12 mouse cellular contexts compared by ENCODE assay signal in genomic region chr11:95805527-95805926, GRCm38 (mm10). TPM values are rescaled to one million over a fixed set of nuclear protein-coding genes. Genes with fewer than 3 reads are reported as not detected.
A peak's percentile ranks its signal among the peaks of the same experiment; 100 is the strongest.
DNase-seq lines count a peak whose midpoint lies in the region; ATAC-seq and TF ChIP-seq lines count a peak whose summit lies in the region.
"Had no signal": no experiment of that assay in that cellular context is flagged by ENCODE, and none has a peak within 500 bp of the region (broad histone marks: within the 10 kb centered on the region; RNA-seq: fewer than 3 reads in every experiment).

No protein-coding gene starts in this region.

- DNase-seq in heart, embryonic 10.5 days (ENCODE audit: low spot score) = peak; percentile 81
- DNase-seq in heart, postnatal 36 days = no peak
- DNase-seq in R1 (ENCODE audit: low read depth, low spot score) = peak; percentile 92
- DNase-seq in hindbrain, postnatal 0 days (ENCODE audit: low spot score) = no peak
- no peak for DNase-seq in left cerebral cortex, adult 9 months (ENCODE audit: low spot score in 2 of 2)

- H3K9ac ChIP-seq in intestine, embryonic 15.5 days = no peak overlapping the region
- no peak overlapping the region for H3K9ac ChIP-seq in hindbrain, postnatal 0 days (replicated peaks; ENCODE audit: low read length)
- H3K9ac ChIP-seq: embryonic facial prominence, embryonic 13.5 days; heart, embryonic 15.5 days; limb, embryonic 15.5 days; neural tube, embryonic 13.5 days had no signal

- H3K4me1 ChIP-seq in heart, embryonic 10.5 days = peaks cover 7% of the 10 kb centered on the region
- H3K4me1 ChIP-seq in intestine, embryonic 15.5 days (replicated peaks) = peaks cover 5% of the 10 kb centered on the region
- H3K4me1 ChIP-seq in hindbrain, postnatal 0 days (ENCODE audit: insufficient read depth, low read length) = no peaks in the 10 kb centered on the region
- H3K4me1 ChIP-seq: embryonic facial prominence, embryonic 13.5 days; limb, embryonic 15.5 days had no signal

- intact Hi-C loops in heart, postnatal 36 days (cut with DNase I) = no loop called here

- peak; percentile 83 for ATAC-seq in intestine, embryonic 15.5 days
- ATAC-seq in neutrophil, adult 5-6 weeks (ENCODE audit: extremely low read depth, insufficient number of reproducible peaks, low FRiP score, poor library complexity, severe bottlenecking) = peak; percentile 87
- no peak for ATAC-seq in hindbrain, postnatal 0 days
- ATAC-seq in activated CD4-positive, CD25-positive, alpha-beta regulatory T cell, adult 4 months = no peak

- 0 out of 2 replicates have a peak overlapping the region, but pooled peaks have one; percentile 11 for H3K4me2 ChIP-seq in intestine, embryonic 15.5 days (replicated peaks)
- no peak overlapping the region for H3K4me2 ChIP-seq in hindbrain, postnatal 0 days (ENCODE audit: low read depth, low read length)
- H3K4me2 ChIP-seq: embryonic facial prominence, embryonic 13.5 days; heart, embryonic 15.5 days; limb, embryonic 15.5 days; neural tube, embryonic 13.5 days had no signal

- H3K9me3 ChIP-seq in heart, embryonic 10.5 days = 0 out of 2 replicates have a peak, but pooled peaks cover 6% of the 10 kb centered on the region
- H3K9me3 ChIP-seq in intestine, embryonic 15.5 days = no peaks in the 10 kb centered on the region
- H3K9me3 ChIP-seq in hindbrain, postnatal 0 days (ENCODE audit: low read length) = no peaks in the 10 kb centered on the region
- H3K9me3 ChIP-seq: embryonic facial prominence, embryonic 13.5 days; heart, embryonic 15.5 days; limb, embryonic 15.5 days had no signal

- H3K27ac ChIP-seq in heart, embryonic 10.5 days = peak overlapping the region; percentile 50; the same call in 1 of the 2 replicates
- H3K27ac ChIP-seq in intestine, embryonic 15.5 days = no peak overlapping the region
- H3K27ac ChIP-seq in hindbrain, postnatal 0 days = no peak overlapping the region
- H3K27ac ChIP-seq: embryonic facial prominence, embryonic 13.5 days; heart, embryonic 15.5 days; limb, embryonic 15.5 days; neural tube, embryonic 13.5 days had no signal

- H3K36me3 ChIP-seq in heart, embryonic 10.5 days = no peaks in the 10 kb centered on the region; the same call in 1 of the 2 replicates
- H3K36me3 ChIP-seq in intestine, embryonic 15.5 days = no peaks in the 10 kb centered on the region
- H3K36me3 ChIP-seq in hindbrain, postnatal 0 days (ENCODE audit: insufficient read depth, low read length) = no peaks in the 10 kb centered on the region
- H3K36me3 ChIP-seq: embryonic facial prominence, embryonic 13.5 days; heart, embryonic 15.5 days; limb, embryonic 15.5 days; neural tube, embryonic 13.5 days had no signal

- no peak for TF ChIP-seq CTCF in hindbrain, postnatal 0 days (IDR thresholded peaks at IDR 0.05; ENCODE audit: low read depth)

- no peak overlapping the region for H3K4me3 ChIP-seq in heart, embryonic 10.5 days
- no peak overlapping the region for H3K4me3 ChIP-seq in intestine, embryonic 15.5 days (replicated peaks)
- H3K4me3 ChIP-seq in hindbrain, postnatal 0 days (ENCODE audit: low read length) = no peak overlapping the region
- H3K4me3 ChIP-seq: embryonic facial prominence, embryonic 13.5 days; heart, embryonic 15.5 days; limb, embryonic 15.5 days; neural tube, embryonic 13.5 days had no signal

- H3K27me3 ChIP-seq in heart, embryonic 10.5 days (ENCODE audit: insufficient read depth, poor library complexity, severe bottlenecking) = no peaks in the 10 kb centered on the region
- no peaks in the 10 kb centered on the region for H3K27me3 ChIP-seq in intestine, embryonic 15.5 days (replicated peaks)
- no peaks in the 10 kb centered on the region for H3K27me3 ChIP-seq in hindbrain, postnatal 0 days (ENCODE audit: insufficient read depth, low read length)
- H3K27me3 ChIP-seq: embryonic facial prominence, embryonic 13.5 days; heart, embryonic 15.5 days; limb, embryonic 15.5 days; neural tube, embryonic 13.5 days had no signal

- 17% methylated on average over 3 of the region's 3 CpGs for WGBS in heart, embryonic 10.5 days
- WGBS in intestine, embryonic 15.5 days = 15% methylated on average over 3 of the region's 3 CpGs
- WGBS in hindbrain, postnatal 0 days = 48% methylated on average over 3 of the region's 3 CpGs

RNA-seq across cellular contexts. Expression of gene Phospho1, which starts 18.8 kb away (rescaled TPM):
- 0.31 and 0.42 TPM in 2 replicates for polyA plus RNA-seq in heart, embryonic 10.5 days (2016; fragmentation: Nextera tagmentation; extraction: Ambion mirVana)
- 100 to 1,000 TPM; 174 to 180 TPM for total RNA-seq in heart, postnatal 36 days (2021)
- polyA plus RNA-seq in intestine, embryonic 15.5 days (2015; fragmentation: Nextera tagmentation; extraction: Ambion mirVana) = 0.55 and 0.56 TPM in 2 replicates
- 23.4 and 29.7 TPM in 2 replicates for total RNA-seq in neutrophil, adult 5-6 weeks (2017)
- 5.2 and 6.3 TPM in 2 replicates for total RNA-seq in hindbrain, postnatal 0 days (2014; rRNA removed)
- 0.59 TPM in 1 of 2 replicates, not detected in the other for polyA plus RNA-seq in hindbrain, postnatal 0 days (2015; fragmentation: Nextera tagmentation; extraction: Ambion mirVana)
- polyA plus RNA-seq in activated CD4-positive, CD25-positive, alpha-beta regulatory T cell, adult 4 months (2017; shearing (Covaris generic)) = not detected
- polyA plus RNA-seq: neural tube, embryonic 13.5 days had no signal

RNA-seq across cellular contexts. Expression of gene Gngt2, which starts 31.5 kb away (rescaled TPM):
- polyA plus RNA-seq in heart, embryonic 10.5 days (2016; fragmentation: Nextera tagmentation; extraction: Ambion mirVana) = 43.2 and 60.8 TPM in 2 replicates
- 10 to 100 TPM; 15.3 to 23.5 TPM for total RNA-seq in heart, postnatal 36 days (2021)
- 20.3 and 21.7 TPM in 2 replicates for polyA plus RNA-seq in intestine, embryonic 15.5 days (2015; fragmentation: Nextera tagmentation; extraction: Ambion mirVana)
- 122 and 146 TPM in 2 replicates for total RNA-seq in neutrophil, adult 5-6 weeks (2017)
- 0.63 TPM in 1 of 2 replicates, not detected in the other for total RNA-seq in hindbrain, postnatal 0 days (2014; rRNA removed)
- 2.9 and 3.9 TPM in 2 replicates for polyA plus RNA-seq in hindbrain, postnatal 0 days (2015; fragmentation: Nextera tagmentation; extraction: Ambion mirVana)
- 10 to 100 TPM; 47.5 to 58.4 TPM for polyA plus RNA-seq in activated CD4-positive, CD25-positive, alpha-beta regulatory T cell, adult 4 months (2017; shearing (Covaris generic))

RNA-seq across cellular contexts. Expression of gene Abi3, which starts 36.7 kb away (rescaled TPM):
- 26.6 and 32.4 TPM in 2 replicates for polyA plus RNA-seq in heart, embryonic 10.5 days (2016; fragmentation: Nextera tagmentation; extraction: Ambion mirVana)
- 10 to 100 TPM in 1 of 2 experiments, 1 to 10 TPM in 1; 9.3 to 13.7 TPM for total RNA-seq in heart, postnatal 36 days (2021)
- 9.5 and 10.0 TPM in 2 replicates for polyA plus RNA-seq in intestine, embryonic 15.5 days (2015; fragmentation: Nextera tagmentation; extraction: Ambion mirVana)
- 60.0 and 63.7 TPM in 2 replicates for total RNA-seq in neutrophil, adult 5-6 weeks (2017)
- 1.9 and 3.2 TPM in 2 replicates for total RNA-seq in hindbrain, postnatal 0 days (2014; rRNA removed)
- polyA plus RNA-seq in hindbrain, postnatal 0 days (2015; fragmentation: Nextera tagmentation; extraction: Ambion mirVana) = 1.6 and 3.1 TPM in 2 replicates
- 10 to 100 TPM; 58.8 to 59.2 TPM for polyA plus RNA-seq in activated CD4-positive, CD25-positive, alpha-beta regulatory T cell, adult 4 months (2017; shearing (Covaris generic))

Comparison
In these comparisons a context has a peak if more than half of its experiments do, and no peak if none do; other contexts are left out.
1. DNase-seq: peak in heart, embryonic 10.5 days (single experiment) and R1 (single experiment); none in heart, postnatal 36 days (0 of 2), hindbrain, postnatal 0 days (single experiment) and left cerebral cortex, adult 9 months (0 of 2).
2. ATAC-seq: peak in intestine, embryonic 15.5 days (single experiment) and neutrophil, adult 5-6 weeks (single experiment); none in hindbrain, postnatal 0 days (single experiment) and activated CD4-positive, CD25-positive, alpha-beta regulatory T cell, adult 4 months (single experiment).